Mouse (Mus musculus): ENCODE results near the gene Opcml. TPM values are rescaled to one million over a fixed set of nuclear protein-coding genes. Genes with fewer than 3 reads are reported as not detected.

Gene Opcml
- polyA plus RNA-seq, 1 experiment from 2014 or later: 6.1 TPM

DNA sequence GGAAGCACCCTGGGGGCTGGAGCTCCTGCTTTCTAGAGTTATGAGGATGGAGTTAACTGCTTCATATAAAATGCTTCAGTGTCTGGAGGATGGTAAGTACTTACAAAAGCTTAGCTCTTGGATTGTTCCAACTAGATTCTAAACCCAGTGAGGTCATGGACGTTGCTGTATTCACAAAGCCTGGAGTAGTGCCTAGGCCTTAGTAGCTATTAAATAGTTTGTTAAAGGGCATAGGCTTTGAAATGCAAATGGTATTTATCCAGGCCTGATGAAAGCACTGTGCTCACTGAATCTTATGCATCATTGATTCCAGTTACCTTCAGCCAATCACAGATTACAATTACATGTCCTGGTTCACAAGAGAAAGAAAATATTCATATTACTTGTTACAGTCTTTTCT lies 421.3 kb downstream of the Opcml start:
- no peak for ATAC-seq (replicated peaks; ENCODE audit: extremely low read depth, insufficient read depth, low FRiP score)
- H3K4me1 ChIP-seq (ENCODE audit: control insufficient read depth, insufficient read depth, low read length): no peaks in the 10 kb centered on the region
- H3K4me3 ChIP-seq (ENCODE audit: low read length): no peak overlapping the region
- H3K27me3 ChIP-seq (ENCODE audit: control insufficient read depth, insufficient read depth, low read length): no peaks in the 10 kb centered on the region
- H3K4me2 ChIP-seq (ENCODE audit: low read depth, low read length): no peak overlapping the region
- WGBS: 72% methylated on average over 1 of the region's 1 CpGs
- no peak overlapping the region for H3K9ac ChIP-seq (ENCODE audit: low read length)
- H3K9me3 ChIP-seq (replicated peaks; ENCODE audit: control insufficient read depth, low read length): no peaks in the 10 kb centered on the region
- no peaks in the 10 kb centered on the region for H3K36me3 ChIP-seq (ENCODE audit: control insufficient read depth, insufficient read depth)
- no peak overlapping the region for H3K27ac ChIP-seq (ENCODE audit: low read length)

DNA sequence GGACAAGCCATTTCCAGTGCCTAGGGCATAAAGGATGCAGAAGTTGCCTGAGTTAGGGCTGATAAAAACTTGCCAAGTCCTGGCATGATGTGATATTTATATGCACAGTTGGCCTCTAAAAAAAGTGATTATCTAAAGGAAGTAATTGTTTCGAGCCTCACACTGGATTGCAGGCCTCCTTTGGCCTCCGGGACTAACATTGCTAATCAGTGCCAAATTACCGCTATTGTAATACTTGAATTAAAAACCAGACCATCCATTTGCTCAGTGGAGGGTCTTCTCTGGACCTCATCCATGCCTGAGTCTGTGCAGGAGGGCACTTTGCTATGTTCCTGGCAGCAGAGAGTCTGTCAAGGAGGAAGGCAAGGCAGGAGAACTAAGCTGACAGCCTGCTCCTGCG lies 423.3 kb downstream of the Opcml start:
- H3K4me3 ChIP-seq (ENCODE audit: low read length): no peak overlapping the region
- H3K9ac ChIP-seq (ENCODE audit: low read length): no peak overlapping the region
- no peak overlapping the region for H3K4me2 ChIP-seq (ENCODE audit: low read depth, low read length)
- no peak for ATAC-seq (replicated peaks; ENCODE audit: extremely low read depth, insufficient read depth, low FRiP score)
- WGBS: 46% methylated on average over 4 of the region's 4 CpGs
- H3K27ac ChIP-seq (ENCODE audit: low read length): no peak overlapping the region
- no peaks in the 10 kb centered on the region for H3K27me3 ChIP-seq (ENCODE audit: control insufficient read depth, insufficient read depth, low read length)
- no peaks in the 10 kb centered on the region for H3K9me3 ChIP-seq (replicated peaks; ENCODE audit: control insufficient read depth, low read length)
- no peaks in the 10 kb centered on the region for H3K4me1 ChIP-seq (ENCODE audit: control insufficient read depth, insufficient read depth, low read length)
- H3K36me3 ChIP-seq (ENCODE audit: control insufficient read depth, insufficient read depth): no peaks in the 10 kb centered on the region

DNA sequence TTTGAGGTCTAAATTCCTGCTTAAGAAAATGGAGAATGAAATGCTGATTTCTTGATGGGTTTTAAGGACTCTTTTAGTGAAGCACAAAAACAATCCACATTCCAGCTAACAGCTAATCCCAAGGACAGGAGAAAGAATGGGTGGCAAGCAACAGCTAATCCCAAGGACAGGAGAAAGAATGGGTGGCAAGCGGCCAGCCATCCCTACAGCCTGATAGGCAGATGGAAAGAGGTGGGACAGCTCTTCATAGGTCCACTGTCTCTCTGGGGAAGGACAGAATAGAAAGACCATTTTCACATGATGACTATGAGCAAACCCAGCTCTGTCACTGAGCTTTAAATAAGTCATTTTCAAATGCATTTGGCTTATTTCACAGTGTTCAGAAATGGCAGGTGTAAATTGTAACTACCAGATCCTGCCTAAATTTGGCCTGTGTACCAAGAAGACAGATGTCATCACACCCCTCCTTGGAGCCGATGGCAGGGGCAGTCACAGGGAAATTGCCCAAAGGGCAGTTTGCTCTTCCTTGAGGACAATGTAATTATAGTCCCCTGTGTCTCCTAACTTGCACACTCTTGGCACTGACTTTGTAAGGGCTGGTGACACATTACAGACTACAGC lies 427.6 kb downstream of the Opcml start:
- Histone ChIP-seq H3K4me2 (ENCODE audit: low read depth, low read length) (no peak overlapping the region), H3K4me1 (ENCODE audit: control insufficient read depth, insufficient read depth, low read length) (no peaks in the 10 kb centered on the region), H3K27ac (ENCODE audit: low read length) (no peak overlapping the region), H3K9me3 (replicated peaks; ENCODE audit: control insufficient read depth, low read length) (no peaks in the 10 kb centered on the region), H3K4me3 (ENCODE audit: low read length) (no peak overlapping the region), H3K36me3 (ENCODE audit: control insufficient read depth, insufficient read depth) (no peaks in the 10 kb centered on the region), H3K9ac (ENCODE audit: low read length) (no peak overlapping the region), H3K27me3 (ENCODE audit: control insufficient read depth, insufficient read depth, low read length) (no peaks in the 10 kb centered on the region)
- ATAC-seq (replicated peaks; ENCODE audit: extremely low read depth, insufficient read depth, low FRiP score): no peak
- whole genome bisulfite sequencing: 70% methylated on average over 2 of the region's 2 CpGs

DNA sequence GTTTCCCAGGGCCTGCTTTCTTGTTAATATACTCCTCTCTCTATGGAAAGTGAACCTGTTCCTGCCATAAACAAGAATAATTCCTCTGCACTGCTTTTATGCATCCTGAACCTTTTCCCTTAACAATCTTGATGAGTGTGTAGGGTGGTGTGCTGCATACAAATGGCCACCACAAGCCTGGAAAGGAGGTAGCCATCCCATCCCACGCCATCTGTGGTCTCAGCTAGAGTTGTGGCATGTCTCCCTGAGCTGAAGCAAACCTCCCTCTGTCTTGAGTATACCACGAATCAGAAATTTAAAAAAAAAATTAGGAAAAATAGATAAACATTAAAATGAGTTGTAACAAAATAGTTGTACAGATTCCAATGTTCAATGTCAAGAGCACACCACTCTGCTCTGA lies 432.2 kb downstream of the Opcml start:
- Histone ChIP-seq H3K27me3 (ENCODE audit: control insufficient read depth, insufficient read depth, low read length) (no peaks in the 10 kb centered on the region), H3K9me3 (replicated peaks; ENCODE audit: control insufficient read depth, low read length) (no peaks in the 10 kb centered on the region), H3K4me3 (ENCODE audit: low read length) (no peak overlapping the region), H3K4me2 (ENCODE audit: low read depth, low read length) (no peak overlapping the region), H3K27ac (ENCODE audit: low read length) (no peak overlapping the region), H3K4me1 (ENCODE audit: control insufficient read depth, insufficient read depth, low read length) (no peaks in the 10 kb centered on the region), H3K36me3 (ENCODE audit: control insufficient read depth, insufficient read depth) (no peaks in the 10 kb centered on the region), H3K9ac (ENCODE audit: low read length) (no peak overlapping the region)
- no peak for ATAC-seq (replicated peaks; ENCODE audit: extremely low read depth, insufficient read depth, low FRiP score)
- 59% methylated on average over 2 of the region's 2 CpGs for WGBS

DNA sequence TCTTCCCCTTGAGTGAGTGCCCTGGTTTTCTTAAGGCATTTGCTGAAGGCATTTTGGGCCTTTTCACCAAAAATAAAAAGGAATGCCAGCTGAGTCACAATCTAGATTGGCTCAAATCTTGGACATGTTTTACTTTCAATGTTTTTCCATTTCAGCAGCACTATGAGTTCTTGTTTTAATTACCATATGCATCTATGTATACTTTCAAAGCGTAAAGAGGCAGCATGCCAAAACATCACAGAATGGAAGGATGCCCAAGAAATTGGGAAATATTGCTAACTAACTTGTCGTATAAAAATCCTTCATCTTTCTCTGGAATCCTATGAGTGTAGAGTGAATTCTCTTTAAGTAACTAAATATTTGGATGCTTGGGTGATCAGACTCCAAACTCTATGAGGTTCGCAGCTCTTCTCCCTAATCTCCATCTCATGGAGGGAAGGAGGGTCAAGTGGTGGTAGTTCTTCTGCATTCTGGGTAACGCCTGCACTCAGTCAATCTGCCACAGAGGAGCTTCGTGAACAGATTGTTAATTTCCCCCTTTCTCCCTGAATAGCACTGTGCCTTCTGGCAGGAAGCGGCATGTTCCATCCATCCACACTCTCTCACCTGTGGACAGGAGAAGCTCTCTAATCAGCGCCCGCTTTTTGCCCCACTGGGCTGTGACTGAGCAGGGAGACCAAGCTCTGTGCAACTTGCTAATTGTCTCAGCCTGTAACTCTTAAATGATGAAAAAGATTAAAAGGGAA lies 435.4 kb downstream of the Opcml start:
- ATAC-seq (replicated peaks; ENCODE audit: extremely low read depth, insufficient read depth, low FRiP score): no peak
- Histone ChIP-seq H3K27ac (ENCODE audit: low read length) (no peak overlapping the region), H3K9me3 (replicated peaks; ENCODE audit: control insufficient read depth, low read length) (no peaks in the 10 kb centered on the region), H3K4me3 (ENCODE audit: low read length) (no peak overlapping the region), H3K36me3 (ENCODE audit: control insufficient read depth, insufficient read depth) (no peaks in the 10 kb centered on the region), H3K4me2 (ENCODE audit: low read depth, low read length) (no peak overlapping the region), H3K9ac (ENCODE audit: low read length) (no peak overlapping the region), H3K27me3 (ENCODE audit: control insufficient read depth, insufficient read depth, low read length) (no peaks in the 10 kb centered on the region), H3K4me1 (ENCODE audit: control insufficient read depth, insufficient read depth, low read length) (no peaks in the 10 kb centered on the region)
- WGBS: 74% methylated on average over 8 of the region's 8 CpGs

DNA sequence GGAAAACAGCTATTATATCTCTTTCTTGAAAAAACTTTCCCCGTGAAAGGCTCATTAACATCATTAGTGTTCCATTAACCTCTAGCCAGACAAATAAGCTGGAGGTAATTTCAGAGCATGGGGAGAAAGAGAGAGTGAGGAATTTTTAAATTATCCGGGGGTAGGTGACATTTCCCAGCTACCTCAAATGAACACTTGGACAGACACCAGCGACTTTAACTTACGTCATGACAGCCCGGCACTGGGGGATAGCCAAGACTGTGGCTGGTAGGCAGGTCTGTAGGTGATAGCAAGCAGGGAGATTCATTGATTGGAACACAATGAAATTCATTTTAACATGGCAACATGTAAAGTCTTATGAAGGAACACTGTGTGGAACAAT lies 436.0 kb downstream of the Opcml start:
- 72% methylated on average over 5 of the region's 5 CpGs for WGBS
- no peaks in the 10 kb centered on the region for H3K4me1 ChIP-seq (ENCODE audit: control insufficient read depth, insufficient read depth, low read length)
- H3K27me3 ChIP-seq (ENCODE audit: control insufficient read depth, insufficient read depth, low read length): no peaks in the 10 kb centered on the region
- H3K4me3 ChIP-seq (ENCODE audit: low read length): no peak overlapping the region
- H3K9me3 ChIP-seq (replicated peaks; ENCODE audit: control insufficient read depth, low read length): no peaks in the 10 kb centered on the region
- ATAC-seq (replicated peaks; ENCODE audit: extremely low read depth, insufficient read depth, low FRiP score): no peak
- H3K36me3 ChIP-seq (ENCODE audit: control insufficient read depth, insufficient read depth): no peaks in the 10 kb centered on the region
- no peak overlapping the region for H3K4me2 ChIP-seq (ENCODE audit: low read depth, low read length)
- no peak overlapping the region for H3K27ac ChIP-seq (ENCODE audit: low read length)
- H3K9ac ChIP-seq (ENCODE audit: low read length): no peak overlapping the region

DNA sequence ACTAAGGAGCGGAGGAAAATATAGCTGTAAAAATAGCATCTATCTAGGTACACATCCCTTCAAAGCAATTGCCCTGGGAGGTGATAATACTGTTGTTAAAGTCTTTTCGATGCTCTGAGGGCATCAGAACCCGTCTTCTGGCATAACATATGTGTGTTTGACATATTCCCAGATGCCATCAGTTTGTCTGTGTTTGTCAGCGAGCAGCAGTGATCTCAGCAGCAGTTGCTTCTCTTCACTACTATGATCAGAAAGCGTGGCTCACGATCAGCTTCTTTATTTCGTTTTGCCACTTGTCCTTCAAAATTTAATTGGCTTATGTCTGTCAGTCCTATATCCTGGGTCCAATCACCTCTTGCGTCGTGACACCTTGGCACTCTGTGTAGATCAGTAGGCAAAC lies 447.9 kb downstream of the Opcml start:
- Histone ChIP-seq H3K27me3 (ENCODE audit: control insufficient read depth, insufficient read depth, low read length) (no peaks in the 10 kb centered on the region), H3K4me3 (ENCODE audit: low read length) (no peak overlapping the region), H3K4me1 (ENCODE audit: control insufficient read depth, insufficient read depth, low read length) (no peaks in the 10 kb centered on the region), H3K27ac (ENCODE audit: low read length) (no peak overlapping the region), H3K9ac (ENCODE audit: low read length) (no peak overlapping the region), H3K4me2 (ENCODE audit: low read depth, low read length) (no peak overlapping the region), H3K9me3 (replicated peaks; ENCODE audit: control insufficient read depth, low read length) (no peaks in the 10 kb centered on the region), H3K36me3 (ENCODE audit: control insufficient read depth, insufficient read depth) (no peaks in the 10 kb centered on the region)
- ATAC-seq (replicated peaks; ENCODE audit: extremely low read depth, insufficient read depth, low FRiP score): no peak
- WGBS: 81% methylated on average over 9 of the region's 9 CpGs

DNA sequence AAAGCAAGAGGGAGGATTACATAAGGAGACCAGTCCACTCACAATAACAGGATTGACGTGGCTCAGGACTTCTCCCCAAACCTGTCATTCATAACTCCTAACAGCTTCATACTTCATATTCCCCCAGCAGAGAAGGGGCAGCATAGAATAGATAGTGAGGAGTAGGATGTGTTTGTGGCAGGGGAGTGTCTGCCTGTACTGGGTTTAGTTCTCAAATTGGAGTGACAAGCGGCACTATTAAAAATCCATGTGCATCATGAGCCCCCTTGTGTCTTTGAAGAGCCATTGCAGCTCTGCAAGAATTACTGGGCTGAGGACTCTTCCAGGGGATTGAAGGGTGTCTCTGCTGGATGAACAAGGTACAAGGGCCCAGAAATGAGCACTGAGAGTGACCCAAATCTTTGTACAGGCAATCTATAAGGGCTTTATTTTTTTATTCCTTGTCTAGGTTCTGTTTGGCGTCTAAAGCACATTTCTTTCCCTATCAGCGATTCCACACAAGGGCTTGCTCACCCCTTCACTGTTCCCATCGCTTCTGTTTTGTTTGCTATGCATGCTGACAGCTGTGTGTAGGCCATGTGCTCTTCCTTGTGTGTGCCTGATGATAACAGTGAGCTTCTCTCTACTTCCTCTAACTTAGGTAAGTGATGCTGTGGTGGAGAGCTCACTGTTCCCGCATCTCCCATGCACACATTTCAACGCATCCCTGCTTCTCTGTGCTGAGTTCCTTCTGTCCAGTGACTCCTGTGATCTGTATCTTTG lies 457.3 kb downstream of the Opcml start:
- Histone ChIP-seq H3K36me3 (ENCODE audit: control insufficient read depth, insufficient read depth) (no peaks in the 10 kb centered on the region), H3K27ac (ENCODE audit: low read length) (no peak overlapping the region), H3K4me3 (ENCODE audit: low read length) (no peak overlapping the region), H3K9me3 (replicated peaks; ENCODE audit: control insufficient read depth, low read length) (no peaks in the 10 kb centered on the region), H3K4me1 (ENCODE audit: control insufficient read depth, insufficient read depth, low read length) (no peaks in the 10 kb centered on the region), H3K9ac (ENCODE audit: low read length) (no peak overlapping the region), H3K4me2 (ENCODE audit: low read depth, low read length) (no peak overlapping the region), H3K27me3 (ENCODE audit: control insufficient read depth, insufficient read depth, low read length) (no peaks in the 10 kb centered on the region)
- WGBS: 59% methylated on average over 7 of the region's 7 CpGs
- no peak for ATAC-seq (replicated peaks; ENCODE audit: extremely low read depth, insufficient read depth, low FRiP score)

DNA sequence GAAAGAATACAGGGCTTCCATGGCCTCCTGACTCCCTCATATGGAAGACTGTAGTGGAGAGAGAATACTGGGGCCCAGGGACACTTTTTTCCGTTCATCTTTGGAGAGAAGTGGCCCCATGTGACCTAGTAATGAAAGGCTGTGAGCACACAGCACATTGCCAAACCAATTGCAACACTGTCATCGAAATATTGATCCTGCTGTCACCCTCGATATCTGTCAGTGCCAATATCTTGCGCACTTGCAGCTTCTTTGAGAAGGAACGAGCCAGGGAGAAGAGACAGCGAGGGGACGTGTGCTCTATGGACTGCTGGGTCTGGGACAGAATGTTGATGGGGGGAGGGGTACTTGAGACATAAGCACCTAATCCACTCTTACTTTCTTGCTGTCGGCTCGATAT lies 460.8 kb downstream of the Opcml start:
- no peaks in the 10 kb centered on the region for H3K9me3 ChIP-seq (replicated peaks; ENCODE audit: control insufficient read depth, low read length)
- H3K27me3 ChIP-seq (ENCODE audit: control insufficient read depth, insufficient read depth, low read length): no peaks in the 10 kb centered on the region
- no peak overlapping the region for H3K4me3 ChIP-seq (ENCODE audit: low read length)
- no peaks in the 10 kb centered on the region for H3K4me1 ChIP-seq (ENCODE audit: control insufficient read depth, insufficient read depth, low read length)
- H3K4me2 ChIP-seq (ENCODE audit: low read depth, low read length): no peak overlapping the region
- H3K27ac ChIP-seq (ENCODE audit: low read length): no peak overlapping the region
- no peaks in the 10 kb centered on the region for H3K36me3 ChIP-seq (ENCODE audit: control insufficient read depth, insufficient read depth)
- no peak for ATAC-seq (replicated peaks; ENCODE audit: extremely low read depth, insufficient read depth, low FRiP score)
- no peak overlapping the region for H3K9ac ChIP-seq (ENCODE audit: low read length)
- WGBS: 77% methylated on average over 9 of the region's 9 CpGs

All from heart, embryonic 16.5 days (tissue).